Comparison of ENCODE assay signal across 8 mouse cellular contexts in the genomic region with DNA sequence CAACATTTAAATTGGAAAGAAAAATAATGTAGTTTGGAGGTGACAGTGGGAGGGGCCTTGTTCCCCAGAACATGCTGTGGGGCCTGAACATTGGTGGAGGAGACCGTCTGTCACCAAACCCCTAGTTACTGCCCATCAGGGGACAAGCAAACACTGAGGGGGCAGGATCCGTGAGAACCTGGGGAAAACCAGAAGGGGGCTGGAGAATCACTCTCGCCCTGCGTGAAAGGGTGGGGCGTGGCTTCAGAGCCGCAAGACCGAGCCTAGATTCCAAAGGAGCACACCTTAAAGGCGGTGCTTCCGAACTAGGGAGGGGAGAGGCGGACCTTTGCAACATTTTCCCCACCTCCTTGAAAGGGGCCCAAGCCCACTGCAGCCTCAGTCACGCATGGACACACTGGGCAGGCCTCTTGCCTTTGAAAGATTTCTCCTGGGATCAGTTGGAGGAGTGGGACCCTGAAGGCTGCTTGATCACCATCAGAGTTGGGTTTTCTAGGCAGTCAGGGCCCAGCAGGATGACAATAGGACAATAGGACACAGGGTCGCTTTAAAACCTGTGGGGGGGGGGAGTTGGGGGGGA. TPM values are rescaled to one million over a fixed set of nuclear protein-coding genes. Genes with fewer than 3 reads are reported as not detected.
DNase-seq lines count a peak whose midpoint lies in the region; ATAC-seq lines count a peak whose summit lies in the region.

No protein-coding gene starts in this region.

- H3K4me3 ChIP-seq in hindbrain, embryonic 16.5 days (ENCODE audit: low read length), result peak overlapping the region; percentile 54; the same call in 1 of the 2 replicates

- no peak overlapping the region for H3K27ac ChIP-seq in hindbrain, embryonic 16.5 days (ENCODE audit: low read depth, low read length)

- H3K9ac ChIP-seq in hindbrain, embryonic 16.5 days (ENCODE audit: low read depth, low read length), result no peak overlapping the region

- H3K4me1 ChIP-seq in hindbrain, embryonic 16.5 days (ENCODE audit: control insufficient read depth, insufficient read depth, low read depth, low read length), result peaks cover 22% of the 10 kb centered on the region

- DNase-seq in embryo, embryonic 10 days (ENCODE audit: low spot score), result peak; percentile 41
- DNase-seq in embryo, embryonic 9.5 days (ENCODE audit: extremely low spot score), result no peak
- peak; percentile 56 for DNase-seq in WW6 (ENCODE audit: low read depth, low spot score)
- peak; percentile 48 for DNase-seq in lung, postnatal 10 days
- no peak for DNase-seq in urinary bladder, postnatal 36 days (ENCODE audit: low spot score in 2 of 2)
- no peak for DNase-seq in urinary bladder, adult 18-20 months (ENCODE audit: low spot score in 2 of 2)
- DNase-seq in frontal cortex, postnatal 36 days (ENCODE audit: low spot score in 2 of 2), result no peak

- WGBS in hindbrain, embryonic 16.5 days, result 9% methylated on average over 12 of the region's 12 CpGs

- H3K4me2 ChIP-seq in hindbrain, embryonic 16.5 days (ENCODE audit: low read length), result peak overlapping the region; percentile 83

- no peak for ATAC-seq in hindbrain, embryonic 16.5 days

- H3K9me3 ChIP-seq in hindbrain, embryonic 16.5 days (ENCODE audit: control insufficient read depth, low read length), result peaks cover 4% of the 10 kb centered on the region

- peaks cover 30% of the 10 kb centered on the region for H3K27me3 ChIP-seq in hindbrain, embryonic 16.5 days (replicated peaks; ENCODE audit: control insufficient read depth, insufficient read depth, low read length)

- H3K36me3 ChIP-seq in hindbrain, embryonic 16.5 days (ENCODE audit: control insufficient read depth, insufficient read depth, low read length), result no peaks in the 10 kb centered on the region; the same call in none of the 2 replicates

RNA-seq across cellular contexts. Expression of gene Celsr1, which starts 1.3 kb away (rescaled TPM):
- polyA plus RNA-seq in hindbrain, embryonic 16.5 days (2015; fragmentation: Nextera tagmentation; extraction: Ambion mirVana), result 0.76 and 1.2 TPM in 2 replicates

RNA-seq across cellular contexts. Expression of gene Gramd4, which starts 22.6 kb away (rescaled TPM):
- polyA plus RNA-seq in hindbrain, embryonic 16.5 days (2015; fragmentation: Nextera tagmentation; extraction: Ambion mirVana), result 18.4 and 30.4 TPM in 2 replicates

Comparison
In these comparisons a context has a peak if more than half of its experiments do, and no peak if none do; other contexts are left out.
1. DNase-seq: peak in embryo, embryonic 10 days (single experiment), WW6 (single experiment) and lung, postnatal 10 days (single experiment); none in embryo, embryonic 9.5 days (single experiment), urinary bladder, postnatal 36 days (0 of 2), urinary bladder, adult 18-20 months (0 of 2) and frontal cortex, postnatal 36 days (0 of 2).